Mouse (Mus musculus): ENCODE measurements around the gene Cpox.

GRCm38 (mm10) chr16:58696796-58697195, 26.7 kb downstream of the Cpox start:
- TF ChIP-seq POLR2A (IDR thresholded peaks at IDR 0.05; ENCODE audit: insufficient read depth, low read depth, low read length), result no peak
- TF ChIP-seq CTCF (IDR thresholded peaks at IDR 0.05), result no peak
- no peak for TF ChIP-seq EP300 (IDR thresholded peaks at IDR 0.05; ENCODE audit: insufficient read depth, low read depth, low read length)
